Mouse (Mus musculus) kidney, postnatal 14 days (tissue): ENCODE measurements at regions not wholly inside any gene's neighbourhood (a gene's known extent, or its start where the extent isn't known, plus 50 kb on each side); places are given as distances from the start of the nearest gene placed in this dataset.

Experiments
- DNase-seq: peaks from one replicate; pipeline ENCODE4 v3.0.0; 2022; ENCODE audit warnings: mixed read lengths

DNA sequence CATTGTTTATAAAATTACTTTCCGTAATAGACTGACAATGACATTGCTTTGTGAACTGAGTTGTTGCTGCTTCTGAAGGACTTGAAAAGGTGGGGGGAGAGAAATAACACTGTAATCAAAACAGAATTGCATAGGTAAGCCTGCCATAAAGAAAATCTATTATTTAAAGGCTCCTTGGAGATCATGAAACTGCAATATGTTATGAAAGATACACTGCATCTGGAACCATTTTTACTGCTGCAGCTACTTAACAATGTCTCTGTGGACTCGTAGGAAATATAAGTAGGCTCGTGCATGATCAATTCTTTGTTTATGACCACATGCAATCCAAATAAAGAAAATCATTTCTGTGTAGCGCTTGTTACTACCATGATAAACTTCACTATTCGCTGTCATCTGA, 145.0 kb upstream of the Syt1 start:
- DNase-seq: no peak

- no peak for DNase-seq
These were observed 129.7 kb upstream of the Syt1 start for GRCm38 (mm10) chr10:109140421-109140938.

DNA sequence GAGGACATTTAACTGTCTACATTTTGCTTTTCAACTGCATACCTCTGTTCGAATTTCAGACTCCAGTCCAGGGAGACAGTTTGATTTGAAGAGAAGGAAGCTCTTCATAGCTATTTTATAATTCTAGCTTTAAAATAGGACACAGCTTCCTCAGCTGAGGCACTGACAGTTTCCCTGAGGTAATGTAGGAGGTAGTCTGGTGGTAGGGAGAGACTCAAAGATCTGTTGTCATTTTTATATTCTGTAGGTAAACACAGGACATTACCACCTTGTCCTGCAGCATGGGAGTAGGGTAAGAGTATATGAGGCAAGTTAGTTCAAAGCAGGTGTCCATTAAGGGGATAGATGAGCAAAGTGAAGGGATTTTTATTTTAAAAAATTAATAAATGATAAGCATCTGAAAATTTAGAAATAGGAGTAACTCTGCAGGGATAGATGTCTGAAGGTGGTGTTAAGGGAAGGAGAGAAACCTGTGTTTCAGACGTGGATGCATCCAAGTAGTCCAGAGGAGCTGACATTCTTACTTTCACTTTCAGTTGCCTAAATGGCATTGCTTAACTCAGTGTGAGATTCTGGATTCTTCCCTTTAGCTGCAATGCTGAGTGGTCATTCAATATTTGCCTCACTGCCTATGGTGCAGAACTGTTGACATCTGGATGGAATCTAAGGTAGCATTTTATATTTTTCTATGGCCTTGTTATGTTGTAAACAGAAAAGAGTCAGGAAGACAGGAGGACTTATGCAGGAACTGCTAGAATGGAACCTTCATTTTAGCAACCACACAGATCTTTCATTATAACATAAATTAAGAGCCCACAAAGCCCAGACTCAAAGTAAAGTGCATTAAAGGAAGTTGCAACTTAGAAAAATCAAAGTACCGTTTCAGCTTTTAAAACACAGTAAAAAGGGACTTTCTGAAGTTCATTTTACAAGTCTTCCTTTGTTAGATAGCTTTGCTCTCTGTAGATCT, 126.3 kb upstream of the Syt1 start:
- no peak for DNase-seq

DNA sequence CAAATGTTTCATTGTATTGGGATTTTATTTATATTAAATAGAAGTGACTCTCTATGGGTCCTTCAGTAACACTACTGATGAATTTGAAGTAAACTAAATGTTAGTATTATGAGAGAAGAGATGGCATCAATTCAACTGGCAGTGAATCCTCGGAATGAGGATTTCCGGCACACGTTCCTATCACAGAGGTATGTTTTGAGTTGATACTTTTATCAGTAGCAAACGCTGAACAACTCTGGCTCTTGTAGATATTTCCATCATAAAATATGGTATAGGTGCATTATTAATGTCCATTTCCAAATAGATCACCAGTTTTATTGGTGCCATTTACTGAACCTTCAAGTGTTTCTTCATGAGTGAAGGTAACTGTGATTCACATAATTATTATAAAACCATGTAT, 123.7 kb upstream of the Syt1 start:
- DNase-seq: no peak

- DNase-seq: no peak
These were observed 121.3 kb upstream of the Syt1 start for GRCm38 (mm10) chr10:109132091-109132573.

DNA sequence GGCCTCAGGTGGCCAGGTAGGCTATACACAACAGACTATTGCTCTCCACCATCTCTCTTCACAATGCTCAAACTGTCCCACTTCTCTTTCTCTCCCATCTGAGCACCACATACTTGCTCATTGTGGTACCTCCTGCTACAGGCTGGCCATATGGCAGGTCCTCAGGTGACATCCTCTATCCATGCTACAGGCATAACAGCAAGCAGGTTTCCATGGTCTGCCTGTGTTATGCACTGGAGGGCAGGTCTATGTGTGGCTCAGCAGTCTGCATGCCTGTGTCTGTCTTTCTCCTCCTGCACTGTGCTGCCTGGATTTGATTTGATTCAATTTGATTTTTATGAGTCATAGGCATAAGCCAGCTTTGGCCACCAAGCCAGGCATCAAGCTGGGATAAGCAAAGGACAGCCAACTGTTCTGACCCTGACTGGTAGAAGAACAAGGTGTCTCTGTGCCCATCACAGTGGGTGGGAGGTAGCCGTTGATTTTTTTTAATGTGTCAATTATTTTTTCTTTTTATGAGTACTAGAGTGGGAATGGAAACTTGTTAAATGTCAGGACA, 118.8 kb upstream of the Syt1 start:
- no peak for DNase-seq

DNA sequence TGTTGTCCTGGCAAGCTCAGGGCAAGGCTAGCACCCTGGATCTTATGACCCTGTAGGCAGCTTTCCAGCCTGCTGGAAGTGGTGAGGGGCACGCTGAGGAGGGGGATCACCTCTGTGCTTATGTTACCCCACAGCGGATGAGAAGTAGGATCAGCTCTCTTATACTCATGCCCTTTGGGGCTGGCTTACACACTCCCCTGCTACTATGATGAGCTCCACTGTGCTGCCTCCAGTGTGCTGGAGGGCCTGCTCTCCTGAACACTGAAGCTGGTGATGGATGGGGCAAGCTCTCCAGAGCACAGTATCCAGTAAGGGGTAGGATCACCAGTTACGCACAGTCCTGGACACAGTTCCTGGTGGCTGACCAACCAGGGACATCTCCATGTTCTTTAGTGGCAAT, 118.3 kb upstream of the Syt1 start:
- DNase-seq: no peak

DNA sequence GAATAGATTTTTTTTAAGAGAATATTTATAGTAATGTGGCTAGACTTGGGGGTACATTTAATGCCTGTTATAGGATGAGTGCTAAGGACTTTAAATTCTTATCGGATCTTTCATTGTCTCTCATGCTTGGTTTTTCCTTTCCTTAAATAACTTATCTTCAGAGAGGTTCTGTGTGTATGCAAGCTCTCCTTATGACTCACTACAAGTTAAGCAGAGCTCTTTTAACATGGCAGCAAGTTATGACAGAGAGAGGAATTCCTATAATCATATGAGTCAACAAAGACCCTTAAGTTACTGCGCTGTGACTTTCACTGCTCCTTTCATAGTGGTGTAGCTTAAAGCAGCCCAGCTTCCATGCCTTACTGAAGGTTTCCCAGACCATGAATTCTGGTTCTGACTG, 115.9 kb upstream of the Syt1 start:
- no peak for DNase-seq

DNA sequence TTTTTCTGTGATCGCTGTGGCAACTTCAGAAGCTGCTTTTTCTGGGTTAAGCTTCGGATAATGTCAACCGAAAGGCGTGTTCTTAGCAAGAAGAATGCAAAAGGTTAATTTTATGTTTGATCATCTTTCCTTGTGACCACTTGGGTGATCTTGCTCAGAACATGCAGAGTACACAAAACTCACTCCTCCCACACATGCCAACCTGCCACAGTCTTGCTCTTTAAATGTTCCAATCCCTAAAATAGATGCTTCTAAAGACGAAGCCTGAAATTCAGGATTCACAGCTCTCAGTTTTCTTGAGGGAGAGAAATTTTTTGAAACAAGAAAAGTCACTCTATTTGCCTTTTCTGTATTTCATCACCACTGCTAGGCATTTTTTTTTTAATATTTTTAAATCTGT, 106.4 kb upstream of the Syt1 start:
- DNase-seq: no peak

DNA sequence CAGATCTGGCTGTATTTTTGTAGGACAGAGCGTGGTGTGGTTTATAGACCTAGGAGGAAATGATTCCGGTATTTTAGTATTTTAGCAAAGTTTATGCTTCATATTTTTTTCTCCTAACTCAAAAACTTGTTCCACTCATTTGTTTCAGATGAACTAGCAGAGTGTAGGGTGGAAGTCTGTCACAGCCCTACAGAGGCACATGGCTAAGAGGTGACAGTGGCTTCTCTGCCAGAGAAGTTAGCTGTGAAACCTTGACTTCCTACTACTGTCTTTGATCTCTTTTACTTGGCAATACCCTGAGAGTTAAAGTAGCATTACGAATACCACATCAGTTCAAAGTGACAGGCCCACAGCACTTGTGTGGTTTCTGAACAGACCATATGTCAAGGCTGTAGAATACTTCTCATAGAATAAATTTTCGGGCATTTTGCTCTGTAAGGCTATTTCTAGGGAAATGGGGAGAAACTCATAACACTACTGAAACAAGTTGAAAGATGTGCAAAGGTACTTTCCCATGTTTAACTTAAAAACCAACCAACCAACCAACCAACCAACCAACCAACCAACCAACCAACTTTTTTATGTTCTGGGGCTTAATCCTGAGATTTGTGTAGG, 104.3 kb upstream of the Syt1 start:
- no peak for DNase-seq

GRCm38 (mm10) chr10:109105781-109106180, 95.0 kb upstream of the Syt1 start:
- no peak for DNase-seq

GRCm38 (mm10) chr10:109092219-109092618, 81.4 kb upstream of the Syt1 start:
- DNase-seq: no peak

DNA sequence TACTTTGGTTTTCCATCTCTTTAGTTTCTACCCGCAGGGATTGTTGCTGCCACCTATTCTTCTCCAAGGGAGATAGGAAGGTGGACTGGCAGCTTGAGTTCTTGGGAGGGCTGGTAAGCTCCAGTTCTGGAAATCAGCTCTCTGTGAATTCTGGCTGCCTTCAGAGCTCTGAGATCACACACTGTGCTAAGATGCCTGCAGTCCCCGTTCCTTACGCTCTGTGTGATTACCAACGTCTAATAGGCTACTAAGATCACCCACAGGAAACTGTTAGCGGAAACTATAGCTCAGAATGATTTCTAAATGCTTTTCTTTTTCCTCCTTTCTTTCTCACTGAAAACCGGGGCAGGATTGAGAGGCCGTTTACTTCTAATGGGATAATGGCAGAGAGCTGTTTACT, 69.0 kb upstream of the Syt1 start:
- DNase-seq: no peak

DNA sequence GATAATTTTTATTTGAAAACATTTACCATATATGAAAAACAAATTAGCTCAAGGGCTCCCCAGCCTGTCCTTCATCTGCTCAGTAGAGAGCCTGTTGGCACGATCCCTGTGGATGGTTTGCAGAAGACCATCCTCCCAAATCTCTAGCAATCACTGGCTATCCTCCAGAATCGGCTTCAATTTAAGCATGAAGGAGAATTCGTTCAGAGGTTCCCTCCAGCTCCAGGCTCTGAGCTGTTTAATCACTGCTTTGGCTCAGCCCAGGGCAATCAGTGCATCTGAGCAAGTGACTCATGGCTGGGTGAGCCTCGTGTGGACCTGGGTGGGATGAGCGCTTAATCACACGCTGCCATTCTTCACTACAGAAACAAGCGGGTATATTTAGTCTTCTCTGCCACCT, 63.4 kb upstream of the Syt1 start:
- DNase-seq: no peak
